In genomic region chr8:13629351-13630090, GRCm38 (mm10) we compare ENCODE assay signal across 26 mouse cellular contexts.
"Had no signal": no experiment of that assay in that cellular context is flagged by ENCODE, and none has a peak within 500 bp of the region (broad histone marks: within the 10 kb centered on the region; RNA-seq: fewer than 3 reads in every experiment).

No protein-coding gene starts in this region.

- H3K9ac ChIP-seq: heart, embryonic 12.5 days; hindbrain, embryonic 13.5 days; hindbrain, embryonic 15.5 days; kidney, embryonic 15.5 days; limb, embryonic 12.5 days; liver, embryonic 13.5 days; liver, embryonic 15.5 days had no signal

- H3K27ac ChIP-seq: heart, embryonic 10.5 days; hindbrain, embryonic 10.5 days; hindbrain, embryonic 13.5 days; hindbrain, embryonic 15.5 days; hindbrain, postnatal 0 days; kidney, embryonic 15.5 days; kidney, postnatal 0 days; left cerebral cortex, adult 2 months; limb, embryonic 10.5 days; limb, embryonic 12.5 days; liver, embryonic 13.5 days; liver, embryonic 15.5 days had no signal

- H3K27me3 ChIP-seq: heart, embryonic 12.5 days; hindbrain, embryonic 13.5 days; hindbrain, embryonic 15.5 days; kidney, embryonic 15.5 days; limb, embryonic 12.5 days; liver, embryonic 13.5 days; liver, embryonic 15.5 days had no signal

- DNase-seq: gastrocnemius, postnatal 10 days; gastrocnemius, postnatal 25 days; heart, adult 18-20 months; heart, postnatal 4 days; kidney, adult 11 months; kidney, adult 2 months; kidney, adult 9 months; kidney, postnatal 14 days; kidney, postnatal 36 days; layer of hippocampus, postnatal 36 days; liver; liver, embryonic 13.5 days had no signal

- ATAC-seq: hindbrain, postnatal 0 days; intestine, embryonic 16.5 days had no signal

- H3K9me3 ChIP-seq: hindbrain, embryonic 15.5 days; limb, embryonic 10.5 days; liver, embryonic 13.5 days; liver, embryonic 15.5 days had no signal

- H3K4me3 ChIP-seq: heart, embryonic 10.5 days; heart, embryonic 12.5 days; hindbrain, embryonic 10.5 days; hindbrain, embryonic 13.5 days; hindbrain, embryonic 15.5 days; kidney, embryonic 15.5 days; left cerebral cortex, adult 2 months; limb, embryonic 10.5 days; limb, embryonic 12.5 days; liver, embryonic 13.5 days; liver, embryonic 15.5 days had no signal

- H3K4me2 ChIP-seq: heart, embryonic 12.5 days; hindbrain, embryonic 13.5 days; hindbrain, embryonic 15.5 days; kidney, embryonic 15.5 days; limb, embryonic 12.5 days; liver, embryonic 11.5 days; liver, embryonic 13.5 days; liver, embryonic 15.5 days had no signal
